Mouse (Mus musculus): ENCODE data around the gene 1700030J22Rik. TPM values are rescaled to one million over a fixed set of nuclear protein-coding genes. Genes with fewer than 3 reads are reported as not detected.

The 1700030J22Rik gene
- total and polyA plus RNA-seq, 3 experiments: 0.15 to 0.38 TPM; not detected in 1

DNA sequence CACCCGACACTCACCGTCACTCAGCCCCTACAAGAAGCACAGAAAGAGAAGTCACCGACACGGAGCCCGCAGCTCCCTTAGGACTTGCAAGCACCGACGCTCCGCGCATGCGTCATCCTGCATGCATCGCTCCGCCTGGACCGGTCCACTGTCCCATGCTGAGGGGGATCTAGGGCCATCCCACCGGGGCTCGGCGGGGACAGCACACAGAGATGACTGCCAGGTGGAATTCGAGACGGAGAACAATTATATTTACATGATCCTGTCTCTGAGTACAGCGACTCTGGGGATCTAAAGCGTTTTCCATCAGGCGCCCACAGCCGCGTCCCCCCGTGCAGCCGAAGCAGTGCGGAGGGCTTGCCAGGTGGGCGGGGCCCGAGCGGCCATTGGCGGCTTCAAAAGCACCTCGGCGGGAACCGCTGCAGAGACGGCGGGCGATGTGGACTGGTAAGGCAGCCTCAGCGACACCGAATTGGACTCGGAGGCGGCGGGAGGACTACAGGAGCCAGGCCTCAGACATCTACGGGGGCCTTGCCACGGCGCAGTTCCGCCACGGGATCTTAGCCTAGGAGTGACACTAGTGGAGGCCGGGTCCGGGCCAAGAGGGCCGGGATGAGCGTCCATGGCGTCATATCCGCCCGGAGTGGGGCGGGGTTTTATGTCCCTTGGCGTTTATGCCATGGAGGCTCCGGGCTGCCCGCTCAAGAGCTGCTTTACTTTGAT, 57.3 kb downstream of the 1700030J22Rik start, which contains the start of the genes Cmc2 and Cenpn (continued):
- TF ChIP-seq TAL1 (IDR thresholded peaks at IDR 0.05; ENCODE audit: low read length) (no peak), RCOR1 (IDR thresholded peaks at IDR 0.05; ENCODE audit: low read depth, low read length) (no peak), MYC (IDR thresholded peaks at IDR 0.05; ENCODE audit: low read depth, low read length) (no peak)

DNA sequence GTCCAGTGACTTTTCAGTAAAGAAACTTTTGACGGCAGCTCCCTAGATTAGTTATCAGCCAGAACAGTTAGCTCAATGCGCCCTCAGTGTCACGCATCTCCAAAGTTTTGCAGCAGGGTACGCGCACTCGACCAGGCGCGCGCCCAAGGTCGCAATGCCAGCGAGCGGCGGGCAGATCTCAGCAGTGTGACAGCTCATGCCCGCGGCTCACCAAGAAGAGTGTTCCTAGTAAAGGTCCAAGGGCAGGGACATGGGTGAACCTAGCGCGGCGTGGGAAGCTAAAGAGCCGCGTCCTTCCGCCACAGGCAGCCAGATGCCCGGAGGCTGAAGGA, 57.8 kb downstream of the 1700030J22Rik start:
- Histone ChIP-seq H3K79me2 (ENCODE audit: control insufficient read depth, insufficient read depth, low read length, poor library complexity) (peaks cover 15% of the 10 kb centered on the region), H3K9me3 (replicated peaks; ENCODE audit: insufficient read depth, low read length) (no peaks in the 10 kb centered on the region), H3K36me3 (ENCODE audit: control insufficient read depth in 1 of 2, insufficient read depth in 2 of 2, low read length in 2 of 2) (peaks cover 0 to 18% of the 10 kb centered on the region in 2 experiments; a peak in 2 of 4 replicates), H3K27me3 (ENCODE audit: control insufficient read depth in 1 of 2, insufficient read depth in 2 of 2, low read length in 2 of 2) (no peaks in the 10 kb centered on the region), H3K27ac (ENCODE audit: control insufficient read depth, low read depth, low read length) (peak overlapping the region; percentile 86), H3K9ac (ENCODE audit: control insufficient read depth, low read depth, low read length, poor library complexity, severe bottlenecking) (peak overlapping the region; percentile 97), H3K4me3 (ENCODE audit: control insufficient read depth in 1 of 2, insufficient read depth in 1 of 2, low read depth in 2 of 2, low read length in 2 of 2) (peak overlapping the region; percentile 80 to 96), H3K4me1 (ENCODE audit: control insufficient read depth in 1 of 2, insufficient read depth in 2 of 2, low read length in 2 of 2) (peaks cover 3 to 18% of the 10 kb centered on the region in 2 experiments)
- DNase-seq (ENCODE audit: low read depth, low spot score): no peak
- TF ChIP-seq MXI1 (IDR thresholded peaks at IDR 0.05; ENCODE audit: low read depth, low read length) (peak; percentile 87), MAZ (IDR thresholded peaks at IDR 0.05; ENCODE audit: low read depth, low read length) (no peak), MYB (IDR thresholded peaks at IDR 0.05; ENCODE audit: low read depth, low read length) (no peak), ELF1 (IDR thresholded peaks at IDR 0.05; ENCODE audit: low read depth, low read length) (no peak), MYC (IDR thresholded peaks at IDR 0.05; ENCODE audit: low read depth, low read length) (no peak), CTCF (IDR thresholded peaks at IDR 0.05 in 2 of 3, conservative IDR thresholded peaks at IDR 0.05 in 1 of 3; ENCODE audit: control insufficient read depth in 1 of 3, insufficient read depth in 1 of 3, low read depth in 2 of 3, low read length in 3 of 3, poor library complexity in 1 of 3, severe bottlenecking in 1 of 3) (no peak), TCF12 (IDR thresholded peaks at IDR 0.05; ENCODE audit: low read depth, low read length) (no peak), SIN3A (IDR thresholded peaks at IDR 0.05; ENCODE audit: low read length) (peak; percentile 47; the same call in 1 of the 2 replicates), MAX (IDR thresholded peaks at IDR 0.05; ENCODE audit: low read length) (peak; percentile 43; the same call in 1 of the 2 replicates), ZKSCAN1 (IDR thresholded peaks at IDR 0.05; ENCODE audit: low read depth, low read length) (no peak), ZNF384 (IDR thresholded peaks at IDR 0.05; ENCODE audit: low read depth, low read length) (no peak), USF2 (IDR thresholded peaks at IDR 0.05; ENCODE audit: borderline replicate concordance in 1 of 2, insufficient read depth in 1 of 2, low read depth in 1 of 2, low read length in 2 of 2) (no peak), POLR2A (IDR thresholded peaks at IDR 0.05; ENCODE audit: control insufficient read depth in 1 of 2, insufficient read depth in 1 of 2, low read depth in 1 of 2, low read length in 2 of 2, poor library complexity in 1 of 2) (no peak; a peak in 1 of 4 replicates), USF1 (IDR thresholded peaks at IDR 0.05; ENCODE audit: low read depth, low read length) (no peak), BHLHE40 (IDR thresholded peaks at IDR 0.05; ENCODE audit: borderline replicate concordance, low read depth, low read length) (no peak), POLR2AphosphoS5 (IDR thresholded peaks at IDR 0.05; ENCODE audit: borderline replicate concordance, low read depth, low read length) (no peak), CHD1 (IDR thresholded peaks at IDR 0.05; ENCODE audit: low read depth, low read length) (no peak), GATA1 (IDR thresholded peaks at IDR 0.05; ENCODE audit: low read depth, low read length) (0 out of 2 replicates have a peak, but pooled peaks have one; percentile 11), E2F4 (IDR thresholded peaks at IDR 0.05; ENCODE audit: borderline replicate concordance, low read depth, low read length) (no peak), RCOR1 (IDR thresholded peaks at IDR 0.05; ENCODE audit: low read depth, low read length) (no peak), KAT2A (conservative IDR thresholded peaks at IDR 0.05; ENCODE audit: low read depth, low read length) (no peak), ETS1 (IDR thresholded peaks at IDR 0.05; ENCODE audit: low read depth, low read length) (0 out of 2 replicates have a peak, but pooled peaks have one; percentile 4)

Other genes starting within 250 kb of the 1700030J22Rik start
- gene Cdyl2, start 246.0 kb downstream of the 1700030J22Rik start, total RNA-seq (2012; rRNA removed): not detected in 2 replicates
- gene Cdyl2, start 246.0 kb downstream of the 1700030J22Rik start, polyA plus RNA-seq (2012; ENCODE audit: insufficient read depth in 1 of 2, insufficient read length in 2 of 2, low read depth in 1 of 2, low replicate concordance in 2 of 2, missing spikeins in 1 of 2): not detected
- 60.2 and 65.4 TPM in 2 replicates for gene Cmc2, start 57.5 kb downstream of the 1700030J22Rik start, total RNA-seq (2012; rRNA removed)
- 100 to 1,000 TPM in 1 of 2 experiments, not detected in 1; 111 TPM for gene Cmc2, start 57.5 kb downstream of the 1700030J22Rik start, polyA plus RNA-seq (2012; ENCODE audit: insufficient read depth in 1 of 2, insufficient read length in 2 of 2, low read depth in 1 of 2, low replicate concordance in 2 of 2, missing spikeins in 1 of 2)
- 39.6 and 41.8 TPM in 2 replicates for gene Cenpn, start 57.2 kb downstream of the 1700030J22Rik start, total RNA-seq (2012; rRNA removed)
- 10 to 100 TPM in 1 of 2 experiments, not detected in 1; 59.5 TPM for gene Cenpn, start 57.2 kb downstream of the 1700030J22Rik start, polyA plus RNA-seq (2012; ENCODE audit: insufficient read depth in 1 of 2, insufficient read length in 2 of 2, low read depth in 1 of 2, low replicate concordance in 2 of 2, missing spikeins in 1 of 2)
- gene Atmin, start 35.6 kb downstream of the 1700030J22Rik start, total RNA-seq (2012; rRNA removed): 17.3 and 19.7 TPM in 2 replicates
- 10 to 100 TPM in 1 of 2 experiments, not detected in 1; 34.5 TPM for gene Atmin, start 35.6 kb downstream of the 1700030J22Rik start, polyA plus RNA-seq (2012; ENCODE audit: insufficient read depth in 1 of 2, insufficient read length in 2 of 2, low read depth in 1 of 2, low replicate concordance in 2 of 2, missing spikeins in 1 of 2)
- 118 and 137 TPM in 2 replicates for gene Gcsh, start 14.6 kb upstream of the 1700030J22Rik start, total RNA-seq (2012; rRNA removed)
- gene Gcsh, start 14.6 kb upstream of the 1700030J22Rik start, polyA plus RNA-seq (2012; ENCODE audit: insufficient read depth in 1 of 2, insufficient read length in 2 of 2, low read depth in 1 of 2, low replicate concordance in 2 of 2, missing spikeins in 1 of 2): 10 to 100 TPM in 1 of 2 experiments, not detected in 1; 77.1 TPM
- 0.92 and 1.5 TPM in 2 replicates for gene Pkd1l2, start 103.5 kb upstream of the 1700030J22Rik start, total RNA-seq (2012; rRNA removed)
- under 1 TPM in 1 of 2 experiments, not detected in 1; 0.86 TPM for gene Pkd1l2, start 103.5 kb upstream of the 1700030J22Rik start, polyA plus RNA-seq (2012; ENCODE audit: insufficient read depth in 1 of 2, insufficient read length in 2 of 2, low read depth in 1 of 2, low replicate concordance in 2 of 2, missing spikeins in 1 of 2)
- 1.2 and 1.6 TPM in 2 replicates for gene Bco1, start 116.9 kb upstream of the 1700030J22Rik start, total RNA-seq (2012; rRNA removed)
- under 1 TPM in 1 of 2 experiments, not detected in 1; 0.70 TPM for gene Bco1, start 116.9 kb upstream of the 1700030J22Rik start, polyA plus RNA-seq (2012; ENCODE audit: insufficient read depth in 1 of 2, insufficient read length in 2 of 2, low read depth in 1 of 2, low replicate concordance in 2 of 2, missing spikeins in 1 of 2)
- 8.2 and 8.7 TPM in 2 replicates for gene Gan, start 179.2 kb upstream of the 1700030J22Rik start, total RNA-seq (2012; rRNA removed)
- gene Gan, start 179.2 kb upstream of the 1700030J22Rik start, polyA plus RNA-seq (2012; ENCODE audit: insufficient read depth in 1 of 2, insufficient read length in 2 of 2, low read depth in 1 of 2, low replicate concordance in 2 of 2, missing spikeins in 1 of 2): 1 to 10 TPM in 1 of 2 experiments, not detected in 1; 5.6 TPM

Data from MEL (cell line).